Mouse (Mus musculus) embryonic fibroblast, embryonic 13.5 days (primary cell): ENCODE results near the gene Agtrap.

Experiments used
- CTCF ChIP-seq: IDR thresholded peaks from 2 replicates; pipeline ENCODE4 v1.5.1; 2011; ENCODE audit warnings: mild to moderate bottlenecking, control low read depth, low read length, moderate library complexity, borderline replicate concordance; ENCODE audit not compliant: insufficient read depth
- POLR2A ChIP-seq: IDR thresholded peaks from 2 replicates; pipeline ENCODE4 v1.6.1; 2011; ENCODE audit warnings: low read depth, mild to moderate bottlenecking, control low read depth, low read length, moderate library complexity

DNA sequence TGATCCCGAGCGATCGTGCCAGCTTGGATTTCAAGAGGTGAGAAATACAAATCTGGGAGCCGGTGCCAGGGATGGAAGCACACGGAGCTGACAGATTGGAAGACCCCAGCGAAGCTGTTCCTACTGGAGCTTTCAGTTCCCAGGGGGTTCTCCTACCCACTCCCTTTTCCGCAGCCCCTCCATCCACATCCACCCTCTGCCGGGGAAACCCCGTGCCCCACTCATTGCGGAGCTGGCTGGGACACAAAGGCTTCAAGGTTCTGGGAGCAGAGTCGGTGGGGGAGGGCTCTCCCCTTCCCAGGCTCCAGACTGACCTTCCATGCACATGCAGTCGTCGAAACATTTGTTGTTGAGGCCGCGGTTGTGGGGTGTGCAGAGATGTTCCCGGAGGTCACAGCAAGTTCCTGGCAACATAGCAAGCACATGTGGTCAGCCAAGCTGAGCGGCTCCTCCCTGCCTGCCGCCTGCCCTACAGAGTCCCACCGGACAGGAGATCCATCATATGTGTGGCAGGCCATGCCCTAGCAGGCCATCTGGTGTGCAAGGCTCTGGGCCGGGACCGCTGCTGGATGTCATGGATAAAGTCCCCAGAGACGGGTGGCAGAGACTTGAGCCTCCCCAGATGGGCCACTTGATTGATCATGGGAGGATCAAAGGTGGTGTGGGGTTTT is 19.9 kb upstream of the Agtrap start:
- no peak for TF ChIP-seq CTCF
- no peak for TF ChIP-seq POLR2A
